Mouse (Mus musculus): ENCODE measurements around the gene Dbx1. TPM values are rescaled to one million over a fixed set of nuclear protein-coding genes. Genes with fewer than 3 reads are reported as not detected.

The Dbx1 gene
- total RNA-seq, 2 experiments from 2014 or later, result not detected

- DNase-seq, result peak; percentile 9
Observed at GRCm38 (mm10) chr7:49633375-49633956, 3.2 kb downstream of the Dbx1 start.

GRCm38 (mm10) chr7:49632391-49632790 is 4.3 kb downstream of the Dbx1 start:
- no peak for DNase-seq

- no peak for DNase-seq
Observed at GRCm38 (mm10) chr7:49631885-49632284, 4.8 kb downstream of the Dbx1 start.

GRCm38 (mm10) chr7:49620160-49620559 is 16.5 kb downstream of the Dbx1 start:
- no peak for DNase-seq

- DNase-seq, result no peak
Observed at GRCm38 (mm10) chr7:49617087-49617486, 19.6 kb downstream of the Dbx1 start.

GRCm38 (mm10) chr7:49616258-49616735 is 20.4 kb downstream of the Dbx1 start:
- DNase-seq, result no peak

GRCm38 (mm10) chr7:49604965-49605795 is 31.5 kb downstream of the Dbx1 start:
- no peak for DNase-seq

GRCm38 (mm10) chr7:49604244-49604643 is 32.4 kb downstream of the Dbx1 start:
- no peak for DNase-seq

GRCm38 (mm10) chr7:49601191-49601975 is 35.3 kb downstream of the Dbx1 start:
- DNase-seq, result peak; percentile 19

GRCm38 (mm10) chr7:49599950-49600349 is 36.7 kb downstream of the Dbx1 start:
- no peak for DNase-seq

GRCm38 (mm10) chr7:49598225-49598624 is 38.4 kb downstream of the Dbx1 start:
- DNase-seq, result no peak

- DNase-seq, result no peak
Observed at GRCm38 (mm10) chr7:49597776-49598175, 38.9 kb downstream of the Dbx1 start.

GRCm38 (mm10) chr7:49589635-49590034 is 47.0 kb downstream of the Dbx1 start:
- DNase-seq, result no peak

- no peak for DNase-seq
Observed at GRCm38 (mm10) chr7:49586530-49587120, 50.0 kb downstream of the Dbx1 start.

- no peak for DNase-seq
Observed at GRCm38 (mm10) chr7:49583176-49583575, 53.5 kb downstream of the Dbx1 start.

- DNase-seq, result no peak
Observed at GRCm38 (mm10) chr7:49582551-49582950, 54.1 kb downstream of the Dbx1 start.

GRCm38 (mm10) chr7:49581951-49582350 is 54.7 kb downstream of the Dbx1 start:
- no peak for DNase-seq

Other genes with a start within 250 kb of the Dbx1 start
- 1 to 10 TPM; 2.2 to 4.3 TPM for gene Htatip2, start 122.3 kb upstream of the Dbx1 start, total RNA-seq (2021)
- 10 to 100 TPM; 10.5 to 12.2 TPM for gene Prmt3, start 141.5 kb upstream of the Dbx1 start, total RNA-seq (2021)